In genomic region chr5:121166884-121167283, GRCm38 (mm10) we compare ENCODE assay signal across 19 mouse cellular contexts. TPM values are rescaled to one million over a fixed set of nuclear protein-coding genes. Genes with fewer than 3 reads are reported as not detected.
DNase-seq lines count a peak whose midpoint lies in the region; TF ChIP-seq lines count a peak whose summit lies in the region.
"Had no signal": no experiment of that assay in that cellular context is flagged by ENCODE, and none has a peak within 500 bp of the region (broad histone marks: within the 10 kb centered on the region; RNA-seq: fewer than 3 reads in every experiment).

No protein-coding gene starts in this region.

- H3K4me3 ChIP-seq in cerebellum, adult 2 months (replicated peaks; ENCODE audit: insufficient read depth, low read depth, low read length) = no peak overlapping the region
- no peak overlapping the region for H3K4me3 ChIP-seq in layer of hippocampus, adult 2 months
- peak overlapping the region; percentile 7 for H3K4me3 ChIP-seq in testis, adult 2 months (ENCODE audit: control insufficient read depth, low read depth, low read length)
- H3K4me3 ChIP-seq: embryonic facial prominence, embryonic 10.5 days; embryonic facial prominence, embryonic 12.5 days; forebrain, embryonic 13.5 days had no signal

- peaks cover 6% of the 10 kb centered on the region for H3K4me1 ChIP-seq in cerebellum, adult 2 months (ENCODE audit: control insufficient read depth, insufficient read depth, low read length)
- H3K4me1 ChIP-seq in testis, adult 2 months (ENCODE audit: control insufficient read depth, insufficient read depth, low read length) = no peaks in the 10 kb centered on the region
- H3K4me1 ChIP-seq: embryonic facial prominence, embryonic 10.5 days; embryonic facial prominence, embryonic 12.5 days; forebrain, embryonic 13.5 days had no signal

- no peaks in the 10 kb centered on the region for H3K27me3 ChIP-seq in cerebellum, adult 2 months (ENCODE audit: control insufficient read depth, insufficient read depth, low read length)
- no peaks in the 10 kb centered on the region for H3K27me3 ChIP-seq in testis, adult 2 months (ENCODE audit: control insufficient read depth, insufficient read depth, low read length)
- H3K27me3 ChIP-seq: CH12.LX; embryonic facial prominence, embryonic 12.5 days; forebrain, embryonic 13.5 days; Patski had no signal

- WGBS in cerebellum, adult 2 months = 81% methylated on average over 6 of the region's 6 CpGs

- TF ChIP-seq CTCF in cerebellum, adult 2 months (IDR thresholded peaks at IDR 0.05; ENCODE audit: borderline replicate concordance, insufficient read depth, low read depth, low read length) = peak; percentile 26; the same call in 1 of the 2 replicates
- peak; percentile 46 for TF ChIP-seq CTCF in layer of hippocampus, adult 2 months (conservative IDR thresholded peaks at IDR 0.05)
- no peak for TF ChIP-seq CTCF in testis, adult 2 months (IDR thresholded peaks at IDR 0.05; ENCODE audit: control insufficient read depth, insufficient read depth, insufficient replicate concordance, low read depth, low read length)

- DNase-seq in cerebellum, adult 2 months = no peak
- no peak for DNase-seq in cerebellum, adult 11-12 months
- DNase-seq in cerebellum, postnatal 14 days = peak; percentile 49 to 56
- no peak for DNase-seq in cerebellum, adult 18-20 months
- DNase-seq in layer of hippocampus, adult 2 months (ENCODE audit: low spot score in 2 of 2) = no peak
- DNase-seq in layer of hippocampus, adult 8-10 months (ENCODE audit: low spot score in 2 of 2) = no peak
- DNase-seq in testis, postnatal 14 days (ENCODE audit: low spot score) = no peak
- DNase-seq: adrenal gland, adult 8-10 months; adrenal gland, postnatal 14 days; adrenal gland, postnatal 36 days; B cell, adult 2 months; cerebellum, adult 9-10 months; cerebellum, postnatal 25 days had no signal

- TF ChIP-seq POLR2A in cerebellum, adult 2 months (IDR thresholded peaks at IDR 0.05; ENCODE audit: borderline replicate concordance, insufficient read depth, low read length) = no peak
- no peak for TF ChIP-seq POLR2A in testis, adult 2 months (IDR thresholded peaks at IDR 0.05; ENCODE audit: control insufficient read depth, low read depth, low read length)

- H3K36me3 ChIP-seq in testis, adult 2 months (ENCODE audit: control insufficient read depth, insufficient read depth, low read length) = peaks cover 1% of the 10 kb centered on the region

- H3K27ac ChIP-seq in cerebellum, adult 2 months (ENCODE audit: insufficient read depth, low read length) = no peak overlapping the region
- no peak overlapping the region for H3K27ac ChIP-seq in layer of hippocampus, adult 2 months
- no peak overlapping the region for H3K27ac ChIP-seq in testis, adult 2 months (ENCODE audit: control insufficient read depth, insufficient read depth, low read depth, low read length)
- H3K27ac ChIP-seq: embryonic facial prominence, embryonic 10.5 days; embryonic facial prominence, embryonic 12.5 days; forebrain, embryonic 13.5 days had no signal

RNA-seq across cellular contexts. Expression of gene Ptpn11, which starts 24.3 kb away (rescaled TPM):
- 89.0 and 91.8 TPM in 2 replicates for polyA plus RNA-seq in cerebellum, adult 2 months (2012; rRNA removed)
- 10 to 100 TPM; 94.9 to 97.9 TPM for total RNA-seq in layer of hippocampus, adult 2 months (2021)
- total RNA-seq in layer of hippocampus, adult 8-10 months (2022) = 100 to 1,000 TPM in 2 of 4 experiments, 10 to 100 TPM in 2; 97.1 to 101 (median 99.7) TPM
- polyA plus RNA-seq in testis, adult 2 months (2012; rRNA removed) = 6.2 and 6.9 TPM in 2 replicates

RNA-seq across cellular contexts. Expression of gene Rpl6, which starts 37.4 kb away (rescaled TPM):
- 363 and 400 TPM in 2 replicates for polyA plus RNA-seq in cerebellum, adult 2 months (2012; rRNA removed)
- total RNA-seq in layer of hippocampus, adult 2 months (2021) = 100 to 1,000 TPM; 472 to 483 TPM
- 100 to 1,000 TPM; 517 to 564 (median 525) TPM for total RNA-seq in layer of hippocampus, adult 8-10 months (2022)
- polyA plus RNA-seq in testis, adult 2 months (2012; rRNA removed) = 84.3 and 103 TPM in 2 replicates

RNA-seq across cellular contexts. Expression of gene Hectd4, which starts 53.1 kb away (rescaled TPM):
- polyA plus RNA-seq in cerebellum, adult 2 months (2012; rRNA removed) = 81.2 and 86.4 TPM in 2 replicates
- total RNA-seq in layer of hippocampus, adult 2 months (2021) = 100 to 1,000 TPM; 170 to 175 TPM
- total RNA-seq in layer of hippocampus, adult 8-10 months (2022) = 100 to 1,000 TPM; 147 to 191 (median 153) TPM
- polyA plus RNA-seq in testis, adult 2 months (2012; rRNA removed) = 41.3 and 41.8 TPM in 2 replicates

Comparison
In these comparisons a context has a peak if more than half of its experiments do, and no peak if none do; other contexts are left out.
1. DNase-seq: peak in cerebellum, postnatal 14 days (2 of 2); none in cerebellum, adult 2 months (0 of 2), cerebellum, adult 11-12 months (single experiment), cerebellum, adult 18-20 months (0 of 2), layer of hippocampus, adult 2 months (0 of 2), layer of hippocampus, adult 8-10 months (0 of 2) and testis, postnatal 14 days (single experiment).